Mouse (Mus musculus) hindbrain, embryonic 12.5 days (tissue): Measurements from ENCODE around the gene Degs2. TPM values are rescaled to one million over a fixed set of nuclear protein-coding genes. Genes with fewer than 3 reads are reported as not detected.

ENCODE experiments used
- ATAC-seq: fragments of 200-750 bp; cut with Nextera tagmentation; 2 replicates; pipeline ENCODE4 v1.8.0; 2017; ENCODE audit warnings: moderate TSS enrichment; ENCODE audit not compliant: low FRiP score
- H3K27ac ChIP-seq: fragments of 300-500 bp; sonication (generic); 2 replicates; pipeline ENCODE4 v1.5.1; 2016; ENCODE audit warnings: mild to moderate bottlenecking
- H3K27me3 ChIP-seq: fragments of 300-500 bp; sonication (generic); 2 replicates; pipeline ENCODE4 v1.6.1; 2016; ENCODE audit warnings: mild to moderate bottlenecking
- H3K36me3 ChIP-seq: fragments of 300-500 bp; sonication (generic); 2 replicates; pipeline ENCODE4 v1.6.1; 2016; ENCODE audit warnings: mild to moderate bottlenecking
- H3K4me1 ChIP-seq: fragments of 300-500 bp; sonication (generic); 2 replicates; pipeline ENCODE4 v1.6.1; 2016
- H3K4me2 ChIP-seq: fragments of 300-500 bp; sonication (generic); replicated peaks from 2 replicates; pipeline ENCODE4 v1.6.1; 2016; ENCODE audit warnings: mild to moderate bottlenecking
- H3K4me3 ChIP-seq: fragments of 300-500 bp; sonication (generic); 2 replicates; pipeline ENCODE4 v1.5.1; 2016; ENCODE audit warnings: mild to moderate bottlenecking
- H3K9ac ChIP-seq: fragments of 300-500 bp; sonication (generic); 2 replicates; pipeline ENCODE4 v1.6.1; 2016; ENCODE audit warnings: mild to moderate bottlenecking, moderate library complexity
- H3K9me3 ChIP-seq: fragments of 300-500 bp; sonication (generic); replicated peaks from 2 replicates; pipeline ENCODE4 v1.6.1; 2016; ENCODE audit warnings: mild to moderate bottlenecking
- WGBS: fragments of 180-500 bp; shearing (Covaris S2); methylation state at CpG from one replicate; pipeline ENCODE4 v1.1.7; 2016; 5-methylcytosine and 5-hydroxymethylcytosine counted together
- polyA plus RNA-seq: library from polyadenylated mRNA; unstranded; fragments of >200 nt; fragmentation: Nextera tagmentation; extraction: Ambion mirVana; gene quantifications from 2 replicates; pipeline ENCODE4 v1.2.1, GENCODE M21; 2016

The Degs2 gene
- polyA plus RNA-seq, 1 experiment from 2014 or later, result 2.2 TPM

DNA sequence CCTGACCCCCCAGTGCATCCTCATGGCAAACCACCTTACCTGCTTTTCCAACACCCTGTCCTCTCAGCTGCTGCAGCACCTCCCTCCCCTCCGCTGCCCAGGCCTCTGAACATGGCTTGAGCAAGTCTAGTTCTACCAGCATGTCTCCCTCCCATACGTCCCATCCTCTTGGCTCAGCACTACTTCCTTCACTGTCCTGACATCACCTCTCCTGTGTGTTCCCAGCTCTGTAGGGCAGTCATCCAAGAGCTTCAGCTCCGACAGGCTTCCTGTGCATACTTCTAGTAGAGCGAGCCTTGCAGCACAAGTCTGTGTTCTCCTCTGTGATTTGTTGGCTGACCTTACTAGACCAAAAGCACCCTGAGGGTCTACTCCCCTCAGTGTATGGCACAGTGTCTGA is 27.6 kb downstream of the Degs2 start:
- no peak overlapping the region for H3K9ac ChIP-seq
- no peak for ATAC-seq
- WGBS, result 91% methylated on average over 4 of the region's 4 CpGs
- no peaks in the 10 kb centered on the region for H3K9me3 ChIP-seq
- peaks cover 66% of the 10 kb centered on the region for H3K36me3 ChIP-seq
- H3K27me3 ChIP-seq, result no peaks in the 10 kb centered on the region
- H3K4me3 ChIP-seq, result no peak overlapping the region
- no peaks in the 10 kb centered on the region for H3K4me1 ChIP-seq
- no peak overlapping the region for H3K4me2 ChIP-seq
- no peak overlapping the region for H3K27ac ChIP-seq

DNA sequence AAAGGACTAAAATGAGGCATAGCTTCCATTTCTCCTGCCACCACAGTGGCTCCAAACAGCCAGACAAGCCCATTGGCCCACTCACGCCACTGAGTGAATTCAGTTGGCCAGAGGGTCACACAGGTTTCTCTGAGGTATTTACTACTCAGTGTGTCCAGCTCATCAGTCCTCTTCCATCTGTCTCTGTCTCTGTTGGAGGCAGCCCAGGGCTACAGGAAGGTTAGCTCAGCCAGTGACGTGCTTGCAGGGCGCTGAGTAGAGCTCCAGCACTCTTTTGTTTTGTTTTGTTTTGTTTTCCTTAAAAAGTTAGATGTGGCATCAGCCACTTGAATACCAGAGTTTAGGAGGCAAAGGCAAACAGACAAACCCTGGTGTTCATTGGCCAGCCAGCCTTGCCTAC is 28.6 kb downstream of the Degs2 start:
- H3K9ac ChIP-seq, result no peak overlapping the region
- no peaks in the 10 kb centered on the region for H3K9me3 ChIP-seq
- H3K27ac ChIP-seq, result no peak overlapping the region
- H3K27me3 ChIP-seq, result no peaks in the 10 kb centered on the region
- no peak overlapping the region for H3K4me3 ChIP-seq
- peaks cover 56% of the 10 kb centered on the region for H3K36me3 ChIP-seq
- 70% methylated on average over 3 of the region's 3 CpGs for WGBS
- peaks cover 4% of the 10 kb centered on the region for H3K4me1 ChIP-seq
- no peak overlapping the region for H3K4me2 ChIP-seq
- no peak for ATAC-seq

DNA sequence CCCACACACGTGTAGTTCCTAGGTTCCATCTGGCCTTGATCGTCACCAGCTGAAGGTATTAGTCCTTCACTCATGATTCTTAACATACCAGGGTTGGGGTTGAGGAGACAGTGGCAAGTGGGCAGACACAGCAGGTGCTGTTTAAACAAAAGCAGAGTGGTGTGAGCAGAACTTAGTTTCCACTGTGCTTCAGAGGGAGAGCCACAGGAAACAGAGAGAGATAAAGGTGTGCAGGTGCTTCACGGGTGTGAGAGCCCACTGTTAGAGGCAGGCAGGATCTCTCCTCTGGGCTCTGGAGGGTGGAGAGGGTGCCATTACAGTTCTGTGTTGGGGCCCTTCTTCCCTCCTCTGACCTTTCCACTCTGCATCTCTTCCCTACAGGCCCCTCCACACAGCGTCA is 29.2 kb downstream of the Degs2 start:
- Histone ChIP-seq H3K36me3 (peaks cover 54% of the 10 kb centered on the region), H3K4me2 (no peak overlapping the region), H3K9ac (no peak overlapping the region), H3K4me3 (no peak overlapping the region), H3K9me3 (no peaks in the 10 kb centered on the region), H3K4me1 (peaks cover 8% of the 10 kb centered on the region), H3K27me3 (no peaks in the 10 kb centered on the region), H3K27ac (no peak overlapping the region)
- 83% methylated on average over 4 of the region's 4 CpGs for WGBS
- no peak for ATAC-seq

DNA sequence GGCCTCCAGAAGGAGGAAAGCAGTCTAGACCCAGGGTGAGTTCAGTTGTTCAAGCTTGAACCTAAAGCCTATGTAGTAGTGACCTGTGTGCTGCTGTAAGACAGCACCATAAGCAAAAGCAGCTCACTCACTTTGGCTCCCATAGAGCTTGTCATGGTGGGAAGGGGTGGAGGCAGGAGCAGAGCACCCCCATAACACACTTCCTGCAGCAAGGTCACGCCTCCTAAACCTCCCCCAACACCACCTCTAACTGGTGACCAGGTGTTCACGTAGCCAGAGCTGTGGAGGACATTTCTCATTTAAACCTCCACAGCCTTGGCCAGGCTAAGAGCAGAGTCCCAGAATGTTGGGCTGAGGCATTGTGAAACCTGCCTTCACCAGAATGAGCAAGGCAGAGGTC is 30.6 kb downstream of the Degs2 start:
- WGBS, result 85% methylated on average over 2 of the region's 2 CpGs
- no peak for ATAC-seq

DNA sequence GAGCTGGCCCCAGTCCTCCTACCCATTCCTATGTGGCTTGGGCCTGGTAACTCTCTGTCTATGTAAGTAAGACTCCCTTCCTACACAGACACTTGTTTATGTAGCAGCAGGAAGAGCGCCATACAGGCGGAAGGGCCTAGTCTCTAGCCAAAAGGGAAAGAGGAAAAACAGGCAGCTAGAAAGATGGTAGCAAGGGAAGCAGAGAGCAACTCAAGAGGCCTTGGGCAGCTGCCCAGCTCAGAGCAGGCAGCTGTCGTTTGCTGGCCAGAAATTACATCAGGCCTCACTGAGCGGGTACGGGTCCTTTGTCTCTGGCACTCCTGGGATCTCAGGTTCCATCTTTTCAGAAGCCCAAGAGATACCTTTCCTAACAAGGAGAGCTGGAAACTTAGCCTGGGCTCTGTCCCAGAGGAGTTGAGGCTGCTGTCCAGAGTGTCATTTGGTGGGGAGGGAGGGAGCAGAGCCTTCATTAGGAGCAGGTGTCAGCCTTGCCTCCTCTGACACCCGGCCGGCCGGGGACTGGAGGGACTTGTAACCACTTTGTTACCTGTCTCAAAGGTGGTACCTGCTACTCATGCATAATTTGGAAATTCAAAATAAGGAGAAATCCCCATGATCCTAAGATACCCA is 33.4 kb downstream of the Degs2 start:
- Histone ChIP-seq H3K9me3 (no peaks in the 10 kb centered on the region), H3K27me3 (no peaks in the 10 kb centered on the region), H3K4me2 (no peak overlapping the region), H3K27ac (0 out of 2 replicates have a peak overlapping the region, but pooled peaks have one; percentile 23), H3K4me1 (peaks cover 8% of the 10 kb centered on the region), H3K4me3 (no peak overlapping the region), H3K9ac (no peak overlapping the region), H3K36me3 (peaks cover 22% of the 10 kb centered on the region)
- ATAC-seq, result no peak
- WGBS, result 89% methylated on average over 8 of the region's 8 CpGs

More for the DNA sequence above, 30.6 kb downstream of the Degs2 start:
- H3K4me3 ChIP-seq, result no peak overlapping the region
- peaks cover 8% of the 10 kb centered on the region for H3K4me1 ChIP-seq
- H3K36me3 ChIP-seq, result peaks cover 41% of the 10 kb centered on the region
- no peak overlapping the region for H3K4me2 ChIP-seq
- no peak overlapping the region for H3K27ac ChIP-seq
- H3K9me3 ChIP-seq, result no peaks in the 10 kb centered on the region
- no peak overlapping the region for H3K9ac ChIP-seq
- H3K27me3 ChIP-seq, result no peaks in the 10 kb centered on the region

DNA sequence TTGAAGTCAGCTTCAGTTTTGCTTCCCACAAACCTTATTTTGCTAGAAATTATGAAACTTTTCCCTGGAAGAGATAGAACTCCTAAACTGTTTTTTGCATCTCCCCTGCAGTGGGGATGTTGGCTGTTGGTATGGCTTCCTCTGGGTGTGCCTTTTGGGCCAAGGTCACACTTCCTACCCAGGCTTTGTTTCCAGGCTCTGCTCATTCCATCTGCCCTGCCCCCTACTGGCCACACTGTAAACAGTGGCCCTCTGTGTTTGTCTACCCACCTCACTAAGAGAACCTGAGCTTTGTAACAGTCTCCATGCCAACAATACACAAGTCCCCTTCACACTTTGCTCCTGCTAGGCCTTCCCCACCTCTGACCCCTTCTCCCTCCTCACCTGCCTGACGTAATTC is 44.8 kb downstream of the Degs2 start:
- H3K4me1 ChIP-seq, result no peaks in the 10 kb centered on the region
- no peaks in the 10 kb centered on the region for H3K9me3 ChIP-seq
- WGBS, result 68% methylated on average over 1 of the region's 1 CpGs
- no peak for ATAC-seq
- no peak overlapping the region for H3K4me2 ChIP-seq
- H3K4me3 ChIP-seq, result no peak overlapping the region
- H3K36me3 ChIP-seq, result peaks cover 67% of the 10 kb centered on the region
- 0 out of 2 replicates have a peak overlapping the region, but pooled peaks have one; percentile 5 for H3K27ac ChIP-seq
- H3K27me3 ChIP-seq, result no peaks in the 10 kb centered on the region
- H3K9ac ChIP-seq, result no peak overlapping the region

DNA sequence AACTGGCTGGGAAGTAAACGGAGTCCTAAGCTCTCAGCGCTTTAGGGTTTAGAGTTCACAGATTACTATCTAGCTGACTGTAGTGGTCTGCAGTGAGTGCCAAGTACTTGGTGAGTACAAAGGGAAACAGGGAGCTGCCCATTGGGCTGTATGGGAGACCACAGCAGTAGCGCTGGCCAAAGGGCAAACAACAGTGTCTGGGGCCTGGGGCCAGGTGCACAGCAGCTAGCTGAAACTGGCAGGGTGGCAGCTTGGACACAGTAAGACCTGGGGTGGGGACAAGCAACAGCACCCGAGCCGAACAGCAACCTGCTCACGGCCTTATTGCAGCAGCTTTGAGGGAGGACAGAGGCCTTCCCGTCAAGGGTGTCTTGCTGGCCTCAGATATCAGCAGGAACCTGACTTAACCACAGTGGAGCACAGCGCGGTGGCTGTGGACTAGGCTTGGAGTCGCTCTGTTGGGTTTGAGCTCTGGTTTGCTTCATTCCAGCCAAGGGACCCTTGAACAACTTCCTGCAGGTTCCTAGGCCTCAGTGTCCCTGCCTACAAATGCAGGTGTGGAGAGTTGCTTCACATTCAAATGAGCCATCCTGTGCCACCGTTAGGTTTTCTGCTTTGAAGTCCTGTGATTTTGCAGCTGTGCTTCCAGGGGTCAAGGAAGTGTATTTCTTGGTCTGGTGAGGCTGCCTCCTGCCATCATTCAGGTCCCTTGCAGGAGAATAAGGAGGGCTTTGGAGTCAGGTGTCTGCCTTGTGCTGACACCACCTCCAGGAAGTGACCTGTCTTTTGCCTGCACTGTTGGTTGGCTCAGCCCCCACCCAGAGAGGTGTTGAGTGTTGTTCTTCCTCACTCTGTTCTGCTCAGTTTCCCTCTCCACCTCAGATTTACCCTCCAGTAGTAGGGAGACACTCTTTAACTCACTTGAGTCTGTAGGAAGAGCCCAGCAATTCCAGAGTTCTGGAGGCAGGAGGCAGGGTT is 48.5 kb downstream of the Degs2 start:
- Histone ChIP-seq H3K4me3 (no peak overlapping the region), H3K27me3 (no peaks in the 10 kb centered on the region), H3K4me2 (no peak overlapping the region), H3K36me3 (peaks cover 75% of the 10 kb centered on the region), H3K9me3 (no peaks in the 10 kb centered on the region), H3K27ac (no peak overlapping the region), H3K9ac (no peak overlapping the region), H3K4me1 (no peaks in the 10 kb centered on the region)
- ATAC-seq, result no peak
- WGBS, result 91% methylated on average over 11 of the region's 11 CpGs

DNA sequence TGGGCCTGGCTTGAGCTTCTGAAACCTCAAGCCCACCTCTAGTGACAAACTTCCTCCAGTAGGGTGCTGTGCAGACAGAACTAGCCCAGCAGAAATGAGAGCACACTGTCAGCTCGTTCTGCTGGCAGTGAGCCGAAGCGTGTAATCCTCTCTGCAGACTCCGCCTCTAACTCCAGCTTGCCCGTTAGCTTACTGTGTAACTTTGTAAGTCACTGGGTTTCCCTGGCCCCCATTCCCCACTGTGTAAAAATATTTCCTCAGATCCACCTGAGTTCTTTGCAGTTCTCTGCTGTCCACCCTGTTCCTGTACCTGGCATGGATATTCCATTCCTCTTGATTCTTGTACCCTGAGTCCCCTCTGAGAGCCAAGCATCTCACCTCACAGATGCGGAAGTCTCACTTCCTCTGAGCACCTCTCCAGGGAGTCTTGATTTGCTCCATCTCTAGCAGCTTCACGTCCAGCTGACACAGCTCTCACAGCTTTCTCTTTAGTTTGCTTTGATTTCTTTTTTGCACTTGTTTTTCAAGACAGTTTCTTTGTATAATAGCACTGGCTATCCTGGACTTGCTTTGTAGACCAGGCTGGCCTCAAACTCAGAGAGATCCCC is 51.0 kb downstream of the Degs2 start:
- Histone ChIP-seq H3K27ac (no peak overlapping the region), H3K36me3 (peaks cover 74% of the 10 kb centered on the region), H3K27me3 (no peaks in the 10 kb centered on the region), H3K9ac (no peak overlapping the region), H3K4me2 (no peak overlapping the region), H3K4me3 (no peak overlapping the region), H3K9me3 (no peaks in the 10 kb centered on the region), H3K4me1 (no peaks in the 10 kb centered on the region)
- WGBS, result 71% methylated on average over 7 of the region's 7 CpGs
- no peak for ATAC-seq

DNA sequence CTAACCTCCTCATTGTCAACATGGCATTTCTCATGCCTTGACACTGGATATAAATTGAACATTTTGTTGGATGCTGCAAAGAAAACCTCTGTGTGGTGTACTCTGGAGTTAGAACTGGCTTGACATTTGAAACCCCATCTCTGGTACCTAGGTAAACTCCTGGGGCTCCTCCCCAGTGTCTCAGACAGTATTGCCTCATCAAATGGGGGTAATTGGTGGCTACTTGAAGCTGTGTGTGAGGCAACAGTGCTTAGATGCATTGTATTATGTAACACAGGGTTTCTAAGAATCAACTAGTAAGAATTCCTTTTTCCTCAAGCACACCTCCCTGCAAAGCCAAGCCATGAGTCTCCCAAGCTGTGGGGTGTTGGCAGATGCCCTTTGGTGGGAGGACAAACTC is 54.3 kb downstream of the Degs2 start:
- H3K27me3 ChIP-seq, result no peaks in the 10 kb centered on the region
- H3K9ac ChIP-seq, result no peak overlapping the region
- no peak overlapping the region for H3K4me2 ChIP-seq
- no peak for ATAC-seq
- no peak overlapping the region for H3K4me3 ChIP-seq
- no peaks in the 10 kb centered on the region for H3K9me3 ChIP-seq
- no peaks in the 10 kb centered on the region for H3K4me1 ChIP-seq
- H3K27ac ChIP-seq, result no peak overlapping the region
- H3K36me3 ChIP-seq, result peaks cover 49% of the 10 kb centered on the region

DNA sequence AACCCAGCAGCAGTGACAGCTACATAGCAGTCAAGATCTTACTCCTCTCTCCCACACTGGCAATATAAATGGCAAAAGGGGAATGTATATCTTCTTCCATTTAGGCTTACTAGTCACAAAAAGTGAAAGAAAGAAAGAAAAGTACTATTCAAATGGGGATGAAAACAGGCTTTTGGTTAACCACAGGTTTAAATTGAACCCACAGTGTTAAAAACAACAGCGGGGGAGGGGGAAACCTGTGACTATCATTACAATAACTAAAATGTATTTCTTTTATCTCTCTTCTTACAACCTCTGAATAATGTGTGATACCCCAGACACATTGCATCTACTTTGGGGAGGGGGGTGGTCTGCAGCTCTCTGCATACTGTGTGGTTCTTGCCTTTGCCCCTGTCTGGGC is 55.9 kb downstream of the Degs2 start:
- Histone ChIP-seq H3K36me3 (peaks cover 33% of the 10 kb centered on the region), H3K4me2 (no peak overlapping the region), H3K9me3 (no peaks in the 10 kb centered on the region), H3K4me1 (no peaks in the 10 kb centered on the region), H3K4me3 (no peak overlapping the region), H3K9ac (no peak overlapping the region), H3K27ac (no peak overlapping the region), H3K27me3 (no peaks in the 10 kb centered on the region)
- ATAC-seq, result no peak
- WGBS, result 92% methylated on average over 1 of the region's 1 CpGs

DNA sequence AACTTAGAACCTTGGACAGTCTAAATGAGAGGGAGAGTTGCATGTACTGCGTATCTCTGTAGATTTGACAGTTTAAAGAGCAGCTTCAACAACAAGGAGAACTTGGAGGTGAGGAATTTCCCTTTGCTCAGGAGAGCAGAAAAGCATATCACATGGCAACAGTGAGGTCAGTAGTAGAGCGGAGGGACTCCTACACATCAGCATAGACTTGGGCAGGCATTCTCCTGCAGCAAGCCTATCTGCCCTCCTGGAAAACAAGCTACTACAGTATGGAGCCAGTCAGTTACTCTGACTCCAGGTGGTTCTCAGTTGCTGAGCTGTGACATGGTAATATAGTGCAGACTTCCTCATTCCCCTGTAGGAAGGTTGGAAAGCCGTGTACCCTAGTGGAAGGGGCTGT is 60.1 kb downstream of the Degs2 start:
- no peak overlapping the region for H3K27ac ChIP-seq
- no peaks in the 10 kb centered on the region for H3K4me1 ChIP-seq
- over 99% methylated on average over 3 of the region's 3 CpGs for WGBS
- H3K36me3 ChIP-seq, result no peaks in the 10 kb centered on the region
- no peaks in the 10 kb centered on the region for H3K27me3 ChIP-seq
- no peak overlapping the region for H3K4me3 ChIP-seq
- no peak overlapping the region for H3K4me2 ChIP-seq
- no peak for ATAC-seq
- no peak overlapping the region for H3K9ac ChIP-seq
- H3K9me3 ChIP-seq, result no peaks in the 10 kb centered on the region

DNA sequence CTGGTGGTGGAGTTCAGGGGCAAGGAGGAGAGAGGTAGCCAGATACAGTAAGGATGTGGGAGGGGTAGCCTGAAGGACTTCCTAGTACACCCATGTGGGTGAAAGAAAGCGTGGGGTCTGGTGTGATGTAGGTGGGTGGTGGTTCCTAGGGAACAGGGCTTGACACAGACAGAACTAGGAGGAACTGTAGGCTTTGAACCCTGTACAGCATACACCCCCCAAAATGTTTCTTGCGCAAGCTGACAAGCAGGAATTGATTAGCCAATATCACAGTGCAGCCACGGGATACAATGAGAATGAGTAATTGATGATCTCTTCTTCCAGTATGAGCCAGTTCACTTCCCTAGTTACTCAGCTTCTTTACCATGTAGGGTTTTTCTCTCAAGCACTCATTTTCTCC is 63.0 kb downstream of the Degs2 start:
- Histone ChIP-seq H3K9me3 (no peaks in the 10 kb centered on the region), H3K27me3 (no peaks in the 10 kb centered on the region), H3K36me3 (no peaks in the 10 kb centered on the region), H3K4me1 (no peaks in the 10 kb centered on the region), H3K27ac (no peak overlapping the region), H3K9ac (no peak overlapping the region), H3K4me2 (no peak overlapping the region), H3K4me3 (no peak overlapping the region)
- WGBS, result 76% methylated on average over 3 of the region's 3 CpGs
- ATAC-seq, result no peak
